Mouse (Mus musculus) right cerebral cortex, postnatal 14 days (tissue): ENCODE results near the gene Ralgapb.
"Not testable (repeated sequence)": the region's sequence is repeated elsewhere in the genome, so short reads cannot be mapped to it uniquely, and the experiment has no call there.

ENCODE experiments used
- DNase-seq: peaks from one replicate; pipeline ENCODE4 v3.0.0; 2022

Gene Ralgapb

GRCm38 (mm10) chr2:158409595-158410021, at the start of gene Ralgapb:
TSS of gene Ralgapb (plus strand) at chr2:158409848.
- peak; percentile 99 for DNase-seq

GRCm38 (mm10) chr2:158360873-158361677, 48.6 kb upstream of the Ralgapb start:
- DNase-seq: peak; percentile 91

GRCm38 (mm10) chr2:158361678-158362320, 47.8 kb upstream of the Ralgapb start:
- DNase-seq: no peak

GRCm38 (mm10) chr2:158364175-158364574, 45.5 kb upstream of the Ralgapb start:
- DNase-seq: no peak

- DNase-seq: no peak
Measured at GRCm38 (mm10) chr2:158365099-158365850, 44.4 kb upstream of the Ralgapb start.

GRCm38 (mm10) chr2:158367654-158368053, 42.0 kb upstream of the Ralgapb start:
- no peak for DNase-seq

- DNase-seq: no peak
Measured at GRCm38 (mm10) chr2:158368313-158368712, 41.3 kb upstream of the Ralgapb start.

GRCm38 (mm10) chr2:158369474-158370172, 40.0 kb upstream of the Ralgapb start:
- DNase-seq: no peak

GRCm38 (mm10) chr2:158370173-158370550, 39.5 kb upstream of the Ralgapb start:
- no peak for DNase-seq

- no peak for DNase-seq
Measured at GRCm38 (mm10) chr2:158373061-158373460, 36.6 kb upstream of the Ralgapb start.

- no peak for DNase-seq
Measured at GRCm38 (mm10) chr2:158373516-158373915, 36.1 kb upstream of the Ralgapb start.

GRCm38 (mm10) chr2:158375443-158376122, 34.1 kb upstream of the Ralgapb start, which contains the start of gene Snhg11:
TSS of gene Snhg11 (plus strand) at chr2:158375638.
- DNase-seq: peak; percentile 90

GRCm38 (mm10) chr2:158376123-158376687, 33.4 kb upstream of the Ralgapb start:
- DNase-seq: no peak

- peak; percentile 51 for DNase-seq
Measured at GRCm38 (mm10) chr2:158376798-158377197, 32.9 kb upstream of the Ralgapb start.

GRCm38 (mm10) chr2:158377811-158378210, 31.8 kb upstream of the Ralgapb start:
- no peak for DNase-seq

GRCm38 (mm10) chr2:158379354-158380078, 30.1 kb upstream of the Ralgapb start:
- peak; percentile 69 for DNase-seq

GRCm38 (mm10) chr2:158386072-158386471, 23.6 kb upstream of the Ralgapb start:
- DNase-seq: no peak

- no peak for DNase-seq
Measured at GRCm38 (mm10) chr2:158389421-158389820, 20.2 kb upstream of the Ralgapb start.

GRCm38 (mm10) chr2:158396369-158396768, 13.3 kb upstream of the Ralgapb start:
- no peak for DNase-seq

- DNase-seq: not testable (repeated sequence)
Measured at GRCm38 (mm10) chr2:158397140-158397539, 12.5 kb upstream of the Ralgapb start.

- DNase-seq: no peak
Measured at GRCm38 (mm10) chr2:158402915-158403314, 6.7 kb upstream of the Ralgapb start.
